Mouse (Mus musculus) intestine, embryonic 14.5 days (tissue): ENCODE results near the gene Hexa. TPM values are rescaled to one million over a fixed set of nuclear protein-coding genes. Genes with fewer than 3 reads are reported as not detected.

Experiments
- ATAC-seq: fragments of 200-750 bp; cut with Nextera tagmentation; replicated peaks from 2 replicates; pipeline ENCODE4 v1.8.0; 2017; ENCODE audit warnings: low read depth, moderate number of reproducible peaks, moderate TSS enrichment, moderate library complexity; ENCODE audit not compliant: low FRiP score, low TSS enrichment
- DNase-seq: peaks from one replicate; pipeline ENCODE4 v3.0.0-alpha.2; 2018; ENCODE audit warnings: low spot score
- H3K27ac ChIP-seq: fragments of 300-500 bp; sonication (generic); 2 replicates; pipeline ENCODE4 v1.5.1; 2014; ENCODE audit warnings: low read depth, mild to moderate bottlenecking, control low read depth
- H3K27me3 ChIP-seq: fragments of 300-500 bp; sonication (generic); replicated peaks from 2 replicates; pipeline ENCODE4 v1.6.1; 2014; ENCODE audit warnings: low read length, control low read depth; ENCODE audit not compliant: control insufficient read depth, insufficient read depth
- H3K36me3 ChIP-seq: fragments of 300-500 bp; sonication (generic); 2 replicates; pipeline ENCODE4 v1.6.1; 2014; ENCODE audit warnings: low read length, control low read depth; ENCODE audit not compliant: control insufficient read depth, insufficient read depth
- H3K4me1 ChIP-seq: fragments of 300-500 bp; sonication (generic); replicated peaks from 2 replicates; pipeline ENCODE4 v1.6.1; 2014; ENCODE audit warnings: low read length, control low read depth, mixed read lengths; ENCODE audit not compliant: control insufficient read depth, insufficient read depth
- H3K4me2 ChIP-seq: fragments of 300-500 bp; sonication (generic); 2 replicates; pipeline ENCODE4 v1.6.1; 2014; ENCODE audit warnings: low read length
- H3K4me3 ChIP-seq: fragments of 300-500 bp; sonication (generic); 2 replicates; pipeline ENCODE4 v1.5.1; 2014; ENCODE audit warnings: low read depth, low read length, control low read depth, mixed read lengths
- H3K9ac ChIP-seq: fragments of 300-500 bp; sonication (generic); 2 replicates; pipeline ENCODE4 v1.6.1; 2014; ENCODE audit warnings: mild to moderate bottlenecking, low read length
- H3K9me3 ChIP-seq: fragments of 300-500 bp; sonication (generic); 2 replicates; pipeline ENCODE4 v1.6.1; 2016; ENCODE audit warnings: low read length, control low read depth; ENCODE audit not compliant: control insufficient read depth
- WGBS: fragments of 180-500 bp; shearing (Covaris S2); extraction: QIAGEN DNeasy Blood & Tissue Kit; methylation state at CpG from one replicate; pipeline ENCODE4 v1.1.7; 2014; 5-methylcytosine and 5-hydroxymethylcytosine counted together
- polyA plus RNA-seq: library from polyadenylated mRNA; unstranded; fragments of >200 nt; fragmentation: Nextera tagmentation; extraction: Ambion mirVana; gene quantifications from 2 replicates; pipeline ENCODE4 v1.2.1, GENCODE M21; 2014

Gene Hexa
- polyA plus RNA-seq, 1 experiment from 2014 or later, result 79.2 TPM

GRCm38 (mm10) chr9:59601661-59602060, 62.3 kb downstream of the Hexa start:
- Histone ChIP-seq H3K27me3 (0 out of 2 replicates have a peak, but pooled peaks cover 4% of the 10 kb centered on the region), H3K4me1 (no peaks in the 10 kb centered on the region), H3K9me3 (no peaks in the 10 kb centered on the region), H3K27ac (no peak overlapping the region), H3K36me3 (no peaks in the 10 kb centered on the region), H3K4me3 (no peak overlapping the region), H3K9ac (no peak overlapping the region), H3K4me2 (no peak overlapping the region)
- ATAC-seq (no peak), DNase-seq (no peak)
- WGBS, result 71% methylated on average over 8 of the region's 8 CpGs

- no peaks in the 10 kb centered on the region for H3K9me3 ChIP-seq
- H3K9ac ChIP-seq, result no peak overlapping the region
- no peaks in the 10 kb centered on the region for H3K36me3 ChIP-seq
- H3K27ac ChIP-seq, result no peak overlapping the region
- no peak overlapping the region for H3K4me2 ChIP-seq
- no peak for DNase-seq
- 0 out of 2 replicates have a peak, but pooled peaks cover 4% of the 10 kb centered on the region for H3K27me3 ChIP-seq
- no peaks in the 10 kb centered on the region for H3K4me1 ChIP-seq
- WGBS, result 58% methylated on average over 6 of the region's 6 CpGs
- no peak for ATAC-seq
- H3K4me3 ChIP-seq, result no peak overlapping the region
Measured at GRCm38 (mm10) chr9:59605967-59606366, 66.6 kb downstream of the Hexa start.

GRCm38 (mm10) chr9:59610950-59611349, 71.6 kb downstream of the Hexa start:
- WGBS, result 79% methylated on average over 2 of the region's 2 CpGs
- no peak for DNase-seq
- H3K9me3 ChIP-seq, result no peaks in the 10 kb centered on the region
- H3K36me3 ChIP-seq, result no peaks in the 10 kb centered on the region
- H3K27me3 ChIP-seq, result no peaks in the 10 kb centered on the region
- no peaks in the 10 kb centered on the region for H3K4me1 ChIP-seq
- no peak overlapping the region for H3K27ac ChIP-seq
- no peak overlapping the region for H3K4me2 ChIP-seq
- no peak overlapping the region for H3K4me3 ChIP-seq
- no peak overlapping the region for H3K9ac ChIP-seq
- ATAC-seq, result no peak

Other genes starting within 250 kb of the Hexa start
- 37.8 and 40.8 TPM in 2 replicates for gene Adpgk, start 248.0 kb upstream of the Hexa start, polyA plus RNA-seq
- 11.5 and 12.0 TPM in 2 replicates for gene Bbs4, start 186.0 kb upstream of the Hexa start, polyA plus RNA-seq
- 16.0 and 18.3 TPM in 2 replicates for gene Arih1, start 52.9 kb upstream of the Hexa start, polyA plus RNA-seq
- not detected in 2 replicates for gene Tmem202, start 307 bp downstream of the Hexa start, polyA plus RNA-seq
- gene Celf6, start 38.4 kb downstream of the Hexa start, polyA plus RNA-seq, result 3.3 and 4.3 TPM in 2 replicates
- gene Parp6, start 77.7 kb downstream of the Hexa start, polyA plus RNA-seq, result 35.3 and 36.9 TPM in 2 replicates
- gene Pkm, start 116.8 kb downstream of the Hexa start, polyA plus RNA-seq, result 1,482 and 1,573 TPM in 2 replicates
- 1.2 and 1.3 TPM in 2 replicates for gene Gramd2, start 140.6 kb downstream of the Hexa start, polyA plus RNA-seq
- 11.7 and 12.0 TPM in 2 replicates for gene Senp8, start 211.2 kb downstream of the Hexa start, polyA plus RNA-seq
- gene Myo9a, start 211.4 kb downstream of the Hexa start, polyA plus RNA-seq, result 16.0 and 16.7 TPM in 2 replicates